Mouse (Mus musculus) kidney, postnatal 36 days (tissue): ENCODE data around the gene Rab43.

ENCODE experiments used
- DNase-seq, 2 experiments: peaks; one replicate each; pipeline ENCODE4 v3.0.0; 2021 to 2022; ENCODE audit warnings: mixed read lengths in 2 of 2

Rab43 gene

DNA sequence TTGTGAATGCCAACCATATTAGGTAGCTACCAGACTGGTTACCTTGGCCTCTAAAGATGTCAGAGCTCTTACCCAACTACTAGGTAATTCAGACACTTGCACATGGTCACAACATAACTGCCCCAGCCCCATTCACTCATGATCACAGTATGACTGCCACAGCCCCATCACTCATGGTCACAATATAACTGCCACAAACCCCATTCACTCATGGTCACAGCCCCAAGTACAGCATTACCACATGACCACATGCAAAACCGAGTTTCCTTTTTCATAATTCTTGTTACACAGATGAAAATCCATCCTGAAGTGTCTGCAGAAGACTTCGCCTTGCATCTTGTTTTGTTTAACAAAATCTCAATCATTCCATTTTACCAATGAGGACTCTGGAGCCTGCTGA is 63.9 kb downstream of the Rab43 start:
- no peak for DNase-seq

GRCm38 (mm10) chr6:87746849-87747248 is 65.1 kb downstream of the Rab43 start:
- DNase-seq = peak in 1 of 2 experiments; percentile 32

DNA sequence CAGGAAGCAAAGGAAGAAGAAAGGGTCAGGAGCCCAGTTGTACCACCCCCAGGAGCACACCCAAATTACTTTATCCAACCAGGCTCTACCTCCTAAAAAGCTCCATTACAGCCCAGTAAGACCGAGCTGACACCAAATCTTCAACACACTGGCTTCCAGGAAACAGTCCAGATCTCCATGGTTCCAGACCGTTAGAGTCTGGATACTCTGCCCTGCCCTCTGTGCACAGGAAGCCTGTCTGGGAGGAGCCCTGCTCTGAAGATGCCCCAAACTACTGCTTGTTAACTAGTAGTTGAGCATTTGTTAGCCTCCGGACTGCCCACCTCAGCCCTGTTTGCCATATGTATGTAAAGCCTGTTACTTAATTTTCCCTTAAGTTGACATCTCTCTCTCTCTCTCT is 65.9 kb downstream of the Rab43 start:
- DNase-seq = no peak

DNA sequence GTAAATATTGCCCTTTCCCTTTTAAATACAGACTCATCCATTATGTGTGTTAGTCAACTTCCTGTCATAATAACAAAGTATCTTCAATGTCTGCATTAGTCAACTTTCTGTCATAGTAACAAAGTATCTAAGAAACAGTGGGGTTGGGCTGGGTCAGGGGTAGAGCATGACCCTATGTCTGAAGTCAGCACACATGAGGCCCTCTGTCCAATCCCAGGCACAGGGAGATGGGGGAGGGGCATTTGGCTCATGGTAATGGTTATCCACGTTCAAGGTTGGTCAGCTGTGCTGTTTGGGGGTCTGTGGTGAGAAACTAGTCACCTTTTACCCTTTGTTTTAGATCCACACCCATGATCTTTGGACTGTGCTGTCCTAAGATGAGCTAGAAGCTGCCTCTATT is 66.7 kb downstream of the Rab43 start:
- DNase-seq = peak; percentile 46 to 53

- DNase-seq = no peak
Measured at GRCm38 (mm10) chr6:87744632-87745031, 67.3 kb downstream of the Rab43 start.

- DNase-seq = no peak
Measured at GRCm38 (mm10) chr6:87743281-87743680, 68.7 kb downstream of the Rab43 start.

- DNase-seq = no peak
Measured at GRCm38 (mm10) chr6:87742804-87743203, 69.2 kb downstream of the Rab43 start.

DNA sequence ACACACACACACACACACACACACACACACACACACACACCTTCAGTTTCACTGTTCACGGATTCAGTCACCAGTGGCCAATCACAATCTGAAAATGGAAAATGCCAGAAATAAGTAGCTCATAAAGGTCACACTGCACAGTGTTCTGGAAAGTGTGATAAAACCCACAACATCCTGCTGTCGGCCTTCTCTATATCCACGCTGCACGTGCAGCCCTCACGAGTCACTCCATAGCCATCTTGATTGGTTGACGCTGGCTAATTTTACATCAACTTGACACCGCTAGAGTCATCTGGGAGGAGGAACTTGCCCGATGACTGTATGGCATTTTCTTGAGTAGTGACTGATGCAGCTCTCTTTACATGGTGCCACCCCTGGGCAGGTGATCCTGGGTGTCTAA is 70.0 kb downstream of the Rab43 start:
- DNase-seq = no peak

DNA sequence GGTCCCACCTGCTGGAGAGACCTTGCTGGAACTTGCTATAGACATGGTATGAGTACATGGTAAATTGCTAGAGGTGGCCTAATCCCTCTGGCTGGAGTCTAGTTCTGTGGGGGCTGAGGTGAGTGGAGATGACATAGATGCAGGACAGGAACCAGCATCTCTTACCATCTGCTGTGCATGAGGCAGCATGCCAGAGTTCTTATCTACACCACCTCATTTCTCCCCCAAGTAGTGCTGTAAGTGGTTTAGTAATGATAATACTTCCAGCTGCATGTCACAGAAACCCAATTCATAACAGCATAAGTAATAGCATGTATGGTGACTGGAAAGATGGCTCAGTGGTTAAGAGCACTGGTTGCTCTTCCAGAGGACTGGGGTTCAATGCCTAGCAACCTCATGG is 71.5 kb downstream of the Rab43 start:
- DNase-seq = no peak

DNA sequence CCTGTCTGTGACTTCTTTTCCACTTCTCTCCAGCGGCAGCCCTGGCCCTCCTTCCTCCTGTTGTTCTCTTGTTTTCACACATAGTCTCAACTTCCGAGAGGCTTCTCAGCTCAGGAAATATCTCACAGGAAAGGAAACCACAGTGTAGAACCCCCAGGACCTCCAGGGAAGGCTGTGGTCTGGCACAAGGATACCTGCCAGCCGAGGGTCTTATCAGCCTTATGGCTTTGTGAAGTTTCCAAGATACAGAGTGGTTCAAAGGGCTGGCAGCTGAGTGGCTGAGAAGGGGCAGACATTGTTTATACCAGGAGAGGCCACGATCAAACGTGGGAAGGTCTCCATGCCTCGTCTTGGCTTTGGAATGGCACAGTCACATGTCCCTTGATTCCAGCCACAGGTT is 72.1 kb downstream of the Rab43 start:
- no peak for DNase-seq
